Mouse (Mus musculus): ENCODE measurements around the gene Ube2d1. TPM values are rescaled to one million over a fixed set of nuclear protein-coding genes. Genes with fewer than 3 reads are reported as not detected.

Gene Ube2d1
- total and polyA plus RNA-seq, 3 experiments = 1.0 to 7.7 (median 3.8) TPM

- H3K36me3 ChIP-seq (replicated peaks in 1 of 2; ENCODE audit: control insufficient read depth in 1 of 2, insufficient read depth in 1 of 2, low read length in 1 of 2) = no peaks in the 10 kb centered on the region
- H3K79me2 ChIP-seq (replicated peaks; ENCODE audit: control insufficient read depth, extremely low read depth, insufficient read depth, poor library complexity, severe bottlenecking) = no peaks in the 10 kb centered on the region
- H3K4me3 ChIP-seq (replicated peaks in 1 of 3; ENCODE audit: low read depth in 2 of 3, low read length in 2 of 3, poor library complexity in 1 of 3) = no peak overlapping the region
- no peak overlapping the region for H3K9ac ChIP-seq (ENCODE audit: insufficient read depth, low read depth)
- no peak for DNase-seq (ENCODE audit: extremely low read depth)
- no peaks in the 10 kb centered on the region for H3K9me3 ChIP-seq (replicated peaks; ENCODE audit: low read length)
- no peak overlapping the region for H3K4me2 ChIP-seq (ENCODE audit: insufficient read depth, low read depth, poor library complexity, severe bottlenecking)
- no peak overlapping the region for H3K27ac ChIP-seq (ENCODE audit: insufficient read depth, low read depth)
- TF ChIP-seq ZC3H11A (IDR thresholded peaks at IDR 0.05; ENCODE audit: low read depth, low read length) = no peak
- TF ChIP-seq USF2 (conservative IDR thresholded peaks at IDR 0.05; ENCODE audit: low read depth, low read length) = no peak
- no peak for TF ChIP-seq UBTF (IDR thresholded peaks at IDR 0.05; ENCODE audit: low read depth, low read length)
- no peak for TF ChIP-seq MEF2A (IDR thresholded peaks at IDR 0.05; ENCODE audit: borderline replicate concordance, low read depth, low read length)
- TF ChIP-seq CTCF (conservative IDR thresholded peaks at IDR 0.05 in 1 of 2, IDR thresholded peaks at IDR 0.05 in 1 of 2; ENCODE audit: low read depth in 2 of 2, low read length in 2 of 2) = no peak
- no peak for TF ChIP-seq NELFE (IDR thresholded peaks at IDR 0.05; ENCODE audit: low read depth, low read length)
- no peak for TF ChIP-seq ELF1 (IDR thresholded peaks at IDR 0.05; ENCODE audit: low read depth, low read length)
- TF ChIP-seq POLR2A (IDR thresholded peaks at IDR 0.05; ENCODE audit: low read depth, low read length) = no peak
- no peak for TF ChIP-seq USF1 (IDR thresholded peaks at IDR 0.05; ENCODE audit: low read depth, low read length)
- TF ChIP-seq MYC (IDR thresholded peaks at IDR 0.05; ENCODE audit: low read depth, low read length) = no peak
- no peak for TF ChIP-seq ZMIZ1 (IDR thresholded peaks at IDR 0.05; ENCODE audit: low read depth, low read length)
- TF ChIP-seq ETS1 (conservative IDR thresholded peaks at IDR 0.05; ENCODE audit: low read depth, low read length) = no peak
- TF ChIP-seq RAD21 (IDR thresholded peaks at IDR 0.05; ENCODE audit: low read depth, low read length) = no peak
- TF ChIP-seq BHLHE40 (IDR thresholded peaks at IDR 0.05; ENCODE audit: low read depth, low read length) = no peak
- no peak for TF ChIP-seq ZKSCAN1 (IDR thresholded peaks at IDR 0.05; ENCODE audit: borderline replicate concordance, low read depth, low read length)
- no peak for TF ChIP-seq CHD2 (IDR thresholded peaks at IDR 0.05; ENCODE audit: low read length)
- H3K4me1 ChIP-seq (ENCODE audit: control insufficient read depth in 1 of 2, insufficient read depth in 2 of 2) = peaks cover 3 to 20% of the 10 kb centered on the region in 2 experiments; a peak in 3 of 4 replicates
- in situ Hi-C loops (cut with MboI; ENCODE audit: low pct_ligation_motif_present, low pct_unique_long_range_greater_than_20kb, low sequenced_read_pairs) (no loop called here), dilution Hi-C loops (cut with MboI; ENCODE audit: extremely low pct_ligation_motif_present, extremely low pct_unique_long_range_greater_than_20kb, low sequenced_read_pairs) (no loop called here)
- H3K27me3 ChIP-seq (replicated peaks) = no peaks in the 10 kb centered on the region
These were observed 17.6 kb downstream of the Ube2d1 start for GRCm38 (mm10) chr10:71267511-71267910.

DNA sequence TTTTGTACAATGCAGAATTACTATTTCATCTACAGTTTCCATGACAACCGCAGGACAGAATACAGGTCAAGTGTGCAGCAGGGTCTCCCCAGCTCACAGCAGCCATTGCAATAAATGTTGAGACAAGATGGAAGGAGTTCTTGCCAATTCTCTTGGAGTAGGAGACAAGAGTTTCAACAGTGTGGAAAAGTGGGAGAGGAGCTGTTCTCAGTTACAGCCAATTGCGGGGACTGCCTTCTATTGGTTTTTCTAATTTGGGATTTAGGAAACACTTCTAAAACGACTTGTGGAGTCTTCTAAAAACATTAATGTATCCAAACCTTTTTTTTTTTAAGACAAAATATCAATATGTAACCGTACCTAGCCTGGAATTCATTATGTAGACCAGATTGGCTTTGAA is 20.0 kb downstream of the Ube2d1 start:
- H3K4me1 ChIP-seq (ENCODE audit: control insufficient read depth in 1 of 2, insufficient read depth in 2 of 2) = peaks cover 3 to 37% of the 10 kb centered on the region in 2 experiments; a peak in 3 of 4 replicates
- dilution Hi-C loops (cut with MboI; ENCODE audit: extremely low pct_ligation_motif_present, extremely low pct_unique_long_range_greater_than_20kb, low sequenced_read_pairs) (no loop called here), in situ Hi-C loops (cut with MboI; ENCODE audit: low pct_ligation_motif_present, low pct_unique_long_range_greater_than_20kb, low sequenced_read_pairs) (no loop called here)
- no peaks in the 10 kb centered on the region for H3K79me2 ChIP-seq (replicated peaks; ENCODE audit: control insufficient read depth, extremely low read depth, insufficient read depth, poor library complexity, severe bottlenecking)
- no peaks in the 10 kb centered on the region for H3K9me3 ChIP-seq (replicated peaks; ENCODE audit: low read length)
- no peak for DNase-seq (ENCODE audit: extremely low read depth)
- H3K36me3 ChIP-seq (replicated peaks in 1 of 2; ENCODE audit: control insufficient read depth in 1 of 2, insufficient read depth in 1 of 2, low read length in 1 of 2) = peaks cover 0 to 10% of the 10 kb centered on the region in 2 experiments
- no peak overlapping the region for H3K9ac ChIP-seq (ENCODE audit: insufficient read depth, low read depth)
- H3K27me3 ChIP-seq (replicated peaks) = no peaks in the 10 kb centered on the region
- no peak for TF ChIP-seq USF2 (conservative IDR thresholded peaks at IDR 0.05; ENCODE audit: low read depth, low read length)
- TF ChIP-seq CHD2 (IDR thresholded peaks at IDR 0.05; ENCODE audit: low read length) = no peak
- TF ChIP-seq MYC (IDR thresholded peaks at IDR 0.05; ENCODE audit: low read depth, low read length) = no peak
- no peak for TF ChIP-seq UBTF (IDR thresholded peaks at IDR 0.05; ENCODE audit: low read depth, low read length)
- TF ChIP-seq E2F4 (IDR thresholded peaks at IDR 0.05; ENCODE audit: insufficient replicate concordance, low read depth, low read length) = no peak
- no peak for TF ChIP-seq ZMIZ1 (IDR thresholded peaks at IDR 0.05; ENCODE audit: low read depth, low read length)
- no peak for TF ChIP-seq TBP (conservative IDR thresholded peaks at IDR 0.05; ENCODE audit: low read depth, low read length)
- TF ChIP-seq NRF1 (IDR thresholded peaks at IDR 0.05; ENCODE audit: low read depth, low read length) = no peak
- no peak for TF ChIP-seq MAX (IDR thresholded peaks at IDR 0.05; ENCODE audit: low read length)
- TF ChIP-seq CHD1 (IDR thresholded peaks at IDR 0.05; ENCODE audit: low read depth, low read length) = no peak
- no peak for TF ChIP-seq GABPA (IDR thresholded peaks at IDR 0.05; ENCODE audit: insufficient replicate concordance, low read depth, low read length)
- TF ChIP-seq CTCF (conservative IDR thresholded peaks at IDR 0.05 in 1 of 2, IDR thresholded peaks at IDR 0.05 in 1 of 2; ENCODE audit: low read depth in 2 of 2, low read length in 2 of 2) = no peak
- no peak for TF ChIP-seq BHLHE40 (IDR thresholded peaks at IDR 0.05; ENCODE audit: low read depth, low read length)
- TF ChIP-seq NELFE (IDR thresholded peaks at IDR 0.05; ENCODE audit: low read depth, low read length) = no peak
- TF ChIP-seq HCFC1 (IDR thresholded peaks at IDR 0.05; ENCODE audit: low read depth, low read length) = no peak
- TF ChIP-seq ZC3H11A (IDR thresholded peaks at IDR 0.05; ENCODE audit: low read depth, low read length) = no peak
- no peak overlapping the region for H3K27ac ChIP-seq (ENCODE audit: insufficient read depth, low read depth)
- H3K4me2 ChIP-seq (ENCODE audit: insufficient read depth, low read depth, poor library complexity, severe bottlenecking) = no peak overlapping the region
- no peak overlapping the region for H3K4me3 ChIP-seq (replicated peaks in 1 of 3; ENCODE audit: low read depth in 2 of 3, low read length in 2 of 3, poor library complexity in 1 of 3)
